Mouse (Mus musculus): ENCODE results near the gene Miga2. TPM values are rescaled to one million over a fixed set of nuclear protein-coding genes. Genes with fewer than 3 reads are reported as not detected.

Gene Miga2
- total RNA-seq, 1 experiment from 2014 or later, result 6.9 TPM

DNA sequence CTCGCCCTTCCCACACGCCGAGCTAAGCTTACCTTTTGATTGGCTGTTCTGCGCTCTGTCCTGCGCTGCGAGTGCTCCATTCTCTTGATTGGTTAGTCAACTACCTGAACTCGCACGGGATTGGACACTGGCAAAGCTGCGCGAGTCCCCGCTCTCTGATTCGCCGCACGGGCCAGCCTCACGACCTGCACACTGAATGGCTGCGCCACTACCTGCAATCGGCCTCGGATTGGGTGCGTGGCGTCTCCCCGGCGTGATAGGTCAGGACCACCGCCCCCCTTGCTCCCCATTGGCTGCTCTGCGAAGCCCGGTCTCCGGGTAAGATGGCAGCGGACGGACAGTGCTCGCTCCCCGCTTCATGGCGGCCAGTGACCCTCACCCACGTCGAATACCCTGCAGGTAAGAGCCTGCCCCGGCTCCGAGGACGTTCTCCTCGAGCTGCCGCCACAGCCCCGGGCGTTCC, 28.1 kb downstream of the Miga2 start, which contains the start of gene Dolpp1:
Dolpp1 (plus strand) TSS at position 141 of the 463 bp plus-strand sequence.
- ATAC-seq (replicated peaks; ENCODE audit: insufficient number of reproducible peaks, low FRiP score, low TSS enrichment, poor library complexity, severe bottlenecking), result peak; percentile 97

DNA sequence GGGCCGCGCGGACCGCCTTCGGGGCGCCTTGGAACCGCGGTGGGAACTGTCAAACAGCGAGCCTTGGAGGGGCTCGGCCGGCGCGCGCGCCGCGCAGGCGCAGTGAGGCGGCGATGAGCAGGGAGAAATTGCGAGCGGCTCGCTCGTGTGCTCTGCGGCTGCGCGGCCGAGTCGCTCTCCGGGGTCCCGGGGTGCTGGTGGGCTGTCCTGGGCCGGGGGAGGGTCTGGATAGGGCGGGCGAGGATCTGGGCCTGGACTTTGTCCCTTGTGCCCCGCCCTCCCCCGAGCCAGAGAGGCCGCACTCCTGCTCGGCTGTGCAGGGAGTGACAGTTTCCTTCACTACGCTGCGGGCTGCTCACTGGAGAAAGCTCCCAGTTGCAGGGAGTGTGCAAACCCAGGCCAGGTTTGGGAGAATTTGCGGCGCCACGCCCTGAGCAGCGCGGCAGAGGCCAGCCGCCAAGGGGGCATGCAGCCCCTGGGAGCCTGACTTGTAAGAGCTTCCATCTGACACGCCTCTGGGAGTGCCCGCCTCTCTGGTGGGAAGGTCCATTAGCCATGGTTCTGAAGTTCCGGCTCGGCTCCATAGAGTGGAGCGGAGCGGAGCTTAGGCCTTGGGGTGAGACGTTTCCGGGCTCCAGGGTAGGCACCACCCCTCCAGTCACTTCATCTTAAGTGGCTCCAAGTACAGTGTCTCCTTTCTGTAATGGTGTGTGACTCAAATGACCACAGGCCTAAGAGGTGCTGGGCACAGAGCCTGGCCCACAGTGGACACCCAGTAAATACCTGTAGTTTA, 28.7 kb downstream of the Miga2 start:
- no peak for ATAC-seq (replicated peaks; ENCODE audit: insufficient number of reproducible peaks, low FRiP score, low TSS enrichment, poor library complexity, severe bottlenecking)

- ATAC-seq (replicated peaks; ENCODE audit: insufficient number of reproducible peaks, low FRiP score, low TSS enrichment, poor library complexity, severe bottlenecking), result no peak
Measured at GRCm38 (mm10) chr2:30393370-30393656, 29.3 kb downstream of the Miga2 start.

GRCm38 (mm10) chr2:30395757-30396156, 31.7 kb downstream of the Miga2 start:
- ATAC-seq (replicated peaks; ENCODE audit: insufficient number of reproducible peaks, low FRiP score, low TSS enrichment, poor library complexity, severe bottlenecking), result no peak

- no peak for ATAC-seq (replicated peaks; ENCODE audit: insufficient number of reproducible peaks, low FRiP score, low TSS enrichment, poor library complexity, severe bottlenecking)
Measured at GRCm38 (mm10) chr2:30396246-30396645, 32.2 kb downstream of the Miga2 start.

DNA sequence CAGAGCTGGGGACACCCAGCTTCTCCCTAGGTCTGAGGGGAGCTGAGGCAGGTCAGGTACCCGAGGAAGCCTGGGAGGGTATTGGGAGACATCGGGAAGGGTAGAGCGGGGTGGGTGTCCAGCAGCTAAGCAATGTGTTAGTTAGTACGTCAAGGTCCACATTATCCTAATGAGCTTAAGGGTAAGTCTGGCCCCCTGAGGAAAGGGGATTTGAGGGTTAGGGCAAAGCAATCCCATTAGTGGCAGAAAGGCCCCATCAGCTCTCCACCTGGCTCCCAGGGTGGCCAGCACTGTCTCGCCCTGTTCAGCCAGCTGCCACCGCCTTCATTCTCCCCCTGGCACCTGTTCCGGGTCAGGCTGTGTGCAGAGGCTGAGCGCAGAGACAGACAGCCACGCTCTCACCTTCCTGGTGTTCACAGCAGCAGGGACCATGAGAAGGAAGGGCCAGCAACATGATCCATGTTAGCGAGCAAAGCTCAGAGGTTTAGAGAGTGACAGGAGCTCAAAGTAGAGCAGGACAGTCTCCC, 34.0 kb downstream of the Miga2 start:
- ATAC-seq (replicated peaks; ENCODE audit: insufficient number of reproducible peaks, low FRiP score, low TSS enrichment, poor library complexity, severe bottlenecking), result no peak

- ATAC-seq (replicated peaks; ENCODE audit: insufficient number of reproducible peaks, low FRiP score, low TSS enrichment, poor library complexity, severe bottlenecking), result no peak
Measured at GRCm38 (mm10) chr2:30399191-30400171, 35.4 kb downstream of the Miga2 start.

DNA sequence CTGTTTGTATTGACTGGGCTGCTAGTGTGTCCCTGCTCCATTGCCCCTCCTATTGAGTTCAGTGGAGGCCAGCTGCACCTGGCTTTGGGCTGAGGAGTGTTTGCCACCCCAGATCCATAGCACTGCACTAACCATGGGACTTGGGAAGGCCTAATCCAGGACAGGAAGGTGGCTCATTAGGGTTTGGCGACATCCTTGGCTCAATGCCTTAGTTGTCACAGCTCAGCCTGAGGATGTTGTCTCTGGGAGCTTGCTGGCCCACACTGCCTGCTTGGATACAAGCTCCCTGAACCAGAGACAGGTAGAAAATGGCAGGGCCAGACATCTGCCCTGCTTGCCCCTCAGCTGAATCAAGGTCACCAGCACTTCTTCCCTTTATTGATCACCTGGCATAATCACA, 37.5 kb downstream of the Miga2 start:
- ATAC-seq (replicated peaks; ENCODE audit: insufficient number of reproducible peaks, low FRiP score, low TSS enrichment, poor library complexity, severe bottlenecking), result no peak

DNA sequence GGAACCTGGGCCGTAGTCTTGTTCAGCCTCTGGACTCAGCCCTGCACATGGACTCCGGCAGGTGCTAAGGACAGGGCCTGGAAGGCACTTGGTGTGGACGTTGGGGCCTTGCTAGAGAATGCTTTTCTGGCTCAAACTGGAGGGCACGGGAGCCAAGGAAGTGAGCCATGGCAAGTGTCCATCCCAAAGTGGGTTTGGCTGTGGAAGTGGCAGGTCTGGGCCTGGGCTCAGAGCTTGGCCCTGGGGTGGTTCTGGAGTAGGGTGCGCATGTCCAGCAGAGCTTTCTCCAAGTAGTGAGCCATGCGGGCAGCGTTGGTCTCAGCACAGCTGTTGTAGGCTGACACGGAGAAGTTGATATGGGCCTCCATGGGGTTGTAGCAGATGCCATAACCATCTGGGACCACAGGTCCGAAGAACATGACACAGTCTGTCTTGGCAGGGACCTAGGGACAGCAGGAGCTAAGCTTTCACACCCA, 38.4 kb downstream of the Miga2 start:
- ATAC-seq (replicated peaks; ENCODE audit: insufficient number of reproducible peaks, low FRiP score, low TSS enrichment, poor library complexity, severe bottlenecking), result no peak

DNA sequence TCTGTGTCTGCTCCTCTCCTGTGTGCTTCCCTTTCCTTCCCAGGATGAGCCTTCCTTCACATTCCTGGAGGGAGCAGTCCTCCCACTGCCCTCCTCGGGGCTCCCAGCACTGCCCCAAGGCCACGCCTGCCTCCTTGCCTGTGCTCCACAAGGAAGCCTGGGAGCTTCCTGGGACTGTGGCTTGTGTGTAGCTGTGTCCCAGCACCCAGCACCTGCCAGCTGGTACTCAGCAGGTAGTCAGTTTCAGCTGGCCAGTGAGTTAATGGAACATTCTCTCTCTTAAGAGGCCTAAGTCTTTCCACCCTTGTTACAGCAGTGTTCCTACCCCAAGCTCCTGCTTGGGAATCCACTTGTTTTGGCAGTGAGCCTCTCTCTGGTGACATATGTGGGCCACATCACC, 38.8 kb downstream of the Miga2 start:
- no peak for ATAC-seq (replicated peaks; ENCODE audit: insufficient number of reproducible peaks, low FRiP score, low TSS enrichment, poor library complexity, severe bottlenecking)

DNA sequence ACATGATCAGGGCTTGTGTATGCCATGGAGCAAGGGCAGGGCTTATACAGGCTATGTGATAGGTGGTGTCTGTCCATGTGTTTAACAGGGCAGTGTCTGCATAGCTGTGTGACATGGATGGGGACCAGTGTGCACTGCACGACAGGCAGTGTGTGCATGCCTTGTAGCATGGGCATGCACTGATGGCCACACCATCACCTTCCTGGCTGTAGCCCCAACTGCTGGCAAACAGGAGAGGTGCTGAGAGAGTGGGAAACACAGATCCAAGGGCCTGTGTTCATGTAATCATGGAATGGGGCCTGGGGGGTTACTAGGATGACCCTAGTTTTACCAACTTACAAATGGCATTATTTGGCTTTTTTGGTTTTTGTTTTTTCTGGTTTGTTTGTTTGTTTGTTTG, 39.8 kb downstream of the Miga2 start:
- ATAC-seq (replicated peaks; ENCODE audit: insufficient number of reproducible peaks, low FRiP score, low TSS enrichment, poor library complexity, severe bottlenecking), result no peak

- 0 out of 2 replicates have a peak, but pooled peaks have one; percentile 25 for ATAC-seq (replicated peaks; ENCODE audit: insufficient number of reproducible peaks, low FRiP score, low TSS enrichment, poor library complexity, severe bottlenecking)
Measured at GRCm38 (mm10) chr2:30407221-30407620, 43.2 kb downstream of the Miga2 start.

DNA sequence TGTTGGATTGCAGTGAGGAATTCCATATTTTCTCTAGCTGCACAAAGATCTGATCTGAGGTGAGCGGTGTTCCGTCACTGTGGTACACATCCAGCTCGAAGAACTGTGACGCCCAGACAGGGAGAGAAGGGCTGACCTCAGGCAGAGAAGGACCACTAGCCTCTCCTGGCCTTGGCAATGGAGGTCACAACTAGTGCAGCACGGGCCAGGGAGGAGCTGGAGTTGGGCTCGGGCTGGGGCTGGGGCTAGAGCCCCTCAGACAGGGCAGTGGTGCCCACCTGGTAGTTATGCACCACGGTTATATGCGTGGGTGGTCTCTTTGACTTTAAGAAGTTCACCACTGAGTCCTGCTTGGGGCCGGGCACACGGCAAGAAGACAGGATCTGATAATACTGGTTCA, 43.7 kb downstream of the Miga2 start:
- ATAC-seq (replicated peaks; ENCODE audit: insufficient number of reproducible peaks, low FRiP score, low TSS enrichment, poor library complexity, severe bottlenecking), result no peak

DNA sequence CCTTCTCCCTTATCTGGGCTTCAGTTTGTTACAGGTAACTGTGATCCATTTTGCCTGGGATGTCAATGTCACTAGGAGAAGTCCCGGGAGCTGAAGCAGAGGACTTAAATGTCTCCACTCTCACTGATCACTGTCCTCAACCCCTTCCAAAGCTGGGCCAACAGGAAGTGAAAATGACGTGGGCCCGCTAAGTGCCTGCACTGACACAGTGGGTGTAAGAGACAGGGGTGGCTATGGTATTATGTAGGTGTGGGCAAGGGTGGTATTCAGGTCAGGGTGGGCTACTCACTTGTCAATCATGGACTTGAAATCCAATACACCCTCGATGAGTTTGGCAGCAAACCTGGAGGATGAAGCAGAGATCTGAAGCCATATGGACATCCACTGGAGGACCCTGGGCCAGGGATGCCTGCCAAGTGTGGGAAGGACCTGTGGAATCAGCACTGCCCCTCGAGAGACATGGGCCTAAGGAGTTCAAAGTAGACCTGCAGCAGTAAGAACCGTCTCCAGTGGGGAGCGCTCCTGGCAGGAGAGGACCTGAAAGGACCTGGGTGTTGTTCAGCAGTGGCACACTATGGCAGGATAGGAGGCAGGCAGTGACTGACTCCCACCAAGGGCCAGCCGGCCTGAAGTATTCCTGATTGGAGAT, 44.5 kb downstream of the Miga2 start:
- ATAC-seq (replicated peaks; ENCODE audit: insufficient number of reproducible peaks, low FRiP score, low TSS enrichment, poor library complexity, severe bottlenecking), result no peak

DNA sequence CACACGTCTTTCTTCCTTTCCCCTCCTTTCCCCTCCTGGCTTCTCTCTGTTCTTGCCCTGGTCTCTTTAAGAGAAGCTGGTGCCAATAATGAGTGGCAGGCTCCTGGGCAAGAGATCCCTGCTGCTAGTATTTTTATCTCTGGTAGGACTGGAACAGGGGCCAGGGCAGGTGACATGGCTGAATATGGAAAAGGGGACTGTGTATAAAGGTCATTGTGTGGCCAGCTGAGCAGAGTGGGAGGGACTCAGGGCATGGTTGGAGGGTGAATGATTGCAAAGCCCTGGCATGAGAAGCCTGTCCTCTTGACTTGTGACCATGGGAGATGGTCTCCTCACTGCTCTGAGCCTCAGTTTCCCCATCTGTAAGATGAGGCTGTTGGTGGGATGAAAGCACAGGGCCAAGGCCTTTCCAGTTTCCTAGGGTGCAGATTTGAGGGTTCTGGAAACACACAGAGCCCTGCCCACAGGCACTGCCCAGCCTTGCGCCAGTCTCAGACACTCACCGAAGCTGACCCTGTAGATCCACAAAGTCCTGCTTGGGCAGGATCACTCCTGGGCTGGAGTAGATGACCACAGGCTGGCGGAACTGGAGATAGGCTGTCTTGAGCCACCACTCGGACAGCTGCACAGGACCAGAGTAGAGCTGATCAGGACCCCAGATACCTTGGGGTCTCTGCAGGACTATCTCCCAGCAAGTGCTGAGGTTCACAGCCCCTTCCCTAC, 45.6 kb downstream of the Miga2 start:
- ATAC-seq (replicated peaks; ENCODE audit: insufficient number of reproducible peaks, low FRiP score, low TSS enrichment, poor library complexity, severe bottlenecking), result no peak

DNA sequence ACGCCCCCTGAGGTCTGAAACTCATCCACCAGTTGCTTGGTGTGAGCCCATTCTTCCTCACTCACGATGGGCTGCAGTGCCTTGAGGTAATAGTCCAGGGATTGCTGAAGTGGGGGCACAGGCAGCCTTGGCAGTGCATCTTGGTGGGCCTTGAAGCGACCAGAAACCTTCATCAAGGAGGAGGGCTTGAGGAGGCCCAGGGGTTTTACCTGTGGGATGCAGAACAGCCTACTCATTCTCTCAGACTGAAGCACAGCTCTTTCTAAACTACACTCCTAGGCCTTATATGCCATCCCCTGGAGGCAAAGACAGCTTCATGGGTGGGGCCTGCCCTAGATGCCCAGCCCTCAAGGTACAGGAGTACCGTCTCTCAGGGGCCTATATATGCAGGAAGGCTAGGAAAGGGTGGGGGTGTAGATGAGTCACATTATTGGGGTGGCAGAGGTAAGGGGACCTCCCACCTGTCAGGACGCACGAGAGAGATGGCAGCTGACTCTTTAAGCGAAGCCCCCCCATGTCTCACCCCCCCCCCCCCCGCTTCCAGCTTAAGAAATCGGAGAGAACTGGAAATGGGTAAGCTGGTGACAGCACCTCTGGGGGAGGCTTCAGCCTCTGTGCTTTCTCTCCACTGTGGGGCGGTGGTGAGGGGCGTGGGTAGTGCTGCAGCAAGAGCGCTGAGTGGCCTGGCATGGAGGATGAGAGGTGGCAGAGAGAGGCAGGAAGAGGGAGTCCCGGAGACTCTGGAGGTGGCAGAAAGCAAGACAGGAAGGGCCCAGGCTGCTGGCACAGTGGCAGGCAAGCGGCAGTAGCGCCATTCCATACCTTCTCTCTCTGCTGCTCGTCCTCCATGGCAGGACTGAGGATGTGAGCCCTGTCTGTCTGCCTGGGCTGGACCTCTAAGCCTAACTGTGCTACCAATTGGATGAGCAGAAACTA, 49.3 kb downstream of the Miga2 start:
- no peak for ATAC-seq (replicated peaks; ENCODE audit: insufficient number of reproducible peaks, low FRiP score, low TSS enrichment, poor library complexity, severe bottlenecking)

GRCm38 (mm10) chr2:30414101-30414500, 50.1 kb downstream of the Miga2 start:
- ATAC-seq (replicated peaks; ENCODE audit: insufficient number of reproducible peaks, low FRiP score, low TSS enrichment, poor library complexity, severe bottlenecking), result no peak
